Mouse (Mus musculus) forebrain, embryonic 15.5 days (tissue): ENCODE results near the gene Pxk. TPM values are rescaled to one million over a fixed set of nuclear protein-coding genes. Genes with fewer than 3 reads are reported as not detected.

Experiments used
- ATAC-seq: fragments of 200-750 bp; cut with Nextera tagmentation; replicated peaks from 2 replicates; pipeline ENCODE4 v1.8.0; 2017; ENCODE audit warnings: mild to moderate bottlenecking, moderate TSS enrichment, moderate library complexity
- H3K27ac ChIP-seq: fragments of 300-500 bp; sonication (generic); replicated peaks from 2 replicates; pipeline ENCODE4 v1.5.1; 2015; ENCODE audit warnings: mild to moderate bottlenecking, inconsistent platforms
- H3K27me3 ChIP-seq: fragments of 300-500 bp; sonication (generic); 2 replicates; pipeline ENCODE4 v1.6.1; 2015; ENCODE audit warnings: inconsistent platforms
- H3K36me3 ChIP-seq: fragments of 300-500 bp; sonication (generic); 2 replicates; pipeline ENCODE4 v1.6.1; 2015; ENCODE audit warnings: mild to moderate bottlenecking, inconsistent platforms
- H3K4me1 ChIP-seq: fragments of 300-500 bp; sonication (generic); 2 replicates; pipeline ENCODE4 v1.6.1; 2015; ENCODE audit warnings: inconsistent platforms
- H3K4me2 ChIP-seq: fragments of 300-500 bp; sonication (generic); replicated peaks from 2 replicates; pipeline ENCODE4 v1.6.1; 2015; ENCODE audit warnings: mild to moderate bottlenecking, inconsistent platforms
- H3K4me3 ChIP-seq: fragments of 300-500 bp; sonication (generic); 2 replicates; pipeline ENCODE4 v1.5.1; 2015; ENCODE audit warnings: mild to moderate bottlenecking, inconsistent platforms
- H3K9ac ChIP-seq: fragments of 300-500 bp; sonication (generic); replicated peaks from 2 replicates; pipeline ENCODE4 v1.6.1; 2015; ENCODE audit warnings: mild to moderate bottlenecking, inconsistent platforms
- H3K9me3 ChIP-seq: fragments of 300-500 bp; sonication (generic); 2 replicates; pipeline ENCODE4 v1.6.1; 2016; ENCODE audit warnings: inconsistent platforms
- WGBS: fragments of 180-500 bp; shearing (Covaris S2); methylation state at CpG from one replicate; pipeline ENCODE4 v1.1.7; 2015; ENCODE audit warnings: mixed read lengths; 5-methylcytosine and 5-hydroxymethylcytosine counted together
- polyA plus RNA-seq: library from polyadenylated mRNA; unstranded; fragments of >200 nt; fragmentation: Nextera tagmentation; extraction: Ambion mirVana; gene quantifications from 2 replicates; pipeline ENCODE4 v1.2.1, GENCODE M21; 2015

The Pxk gene
- polyA plus RNA-seq = 48.8 and 51.8 TPM in 2 replicates

- peak within 1 kb of the TSS; percentile 73 for H3K27ac ChIP-seq
- H3K9ac ChIP-seq = peak within 1 kb of the TSS; percentile 71
- under 1% methylated on average over 81 of the region's 89 CpGs for WGBS
- peak within 1 kb of the TSS; percentile 59 for H3K4me2 ChIP-seq
- no peaks in the 10 kb centered on the region for H3K36me3 ChIP-seq
- H3K9me3 ChIP-seq = no peaks in the 10 kb centered on the region
- peaks cover 33% of the 10 kb centered on the region for H3K4me1 ChIP-seq
- H3K4me3 ChIP-seq = peak within 1 kb of the TSS; percentile 73
- H3K27me3 ChIP-seq = no peaks in the 10 kb centered on the region
- ATAC-seq = peak; percentile 94
Measured at GRCm38 (mm10) chr14:8097978-8098686, at the start of gene Pxk. TSS of gene Pxk (plus strand) at chr14:8098211.

DNA sequence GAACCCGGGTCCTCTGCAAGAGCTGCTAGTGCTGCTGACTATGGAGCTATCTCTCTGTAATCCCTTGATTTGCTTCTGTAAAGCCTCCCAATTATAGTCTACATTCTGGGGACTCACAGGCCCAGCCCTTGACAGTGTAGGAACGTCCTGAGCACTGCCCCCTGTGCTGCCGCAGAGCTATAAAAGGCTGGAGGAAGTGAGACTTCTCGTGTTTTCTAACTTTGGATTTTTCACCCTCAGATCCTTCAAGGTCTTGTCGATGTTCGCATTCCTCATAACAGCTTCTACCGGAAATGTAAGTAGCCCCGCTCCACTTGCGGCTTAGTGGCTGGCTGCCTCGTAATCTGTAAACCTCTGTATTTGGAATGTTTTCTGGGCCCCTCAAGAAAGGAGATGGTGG, 48.7 kb upstream of the Pxk start:
- H3K36me3 ChIP-seq = peaks cover 22% of the 10 kb centered on the region
- no peak overlapping the region for H3K4me2 ChIP-seq
- no peaks in the 10 kb centered on the region for H3K4me1 ChIP-seq
- WGBS = 90% methylated on average over 10 of the region's 10 CpGs
- H3K4me3 ChIP-seq = no peak overlapping the region
- no peak overlapping the region for H3K9ac ChIP-seq
- H3K27me3 ChIP-seq = no peaks in the 10 kb centered on the region
- no peaks in the 10 kb centered on the region for H3K9me3 ChIP-seq
- ATAC-seq = no peak
- H3K27ac ChIP-seq = no peak overlapping the region

- no peak for ATAC-seq
- no peaks in the 10 kb centered on the region for H3K4me1 ChIP-seq
- no peak overlapping the region for H3K9ac ChIP-seq
- no peaks in the 10 kb centered on the region for H3K9me3 ChIP-seq
- H3K27ac ChIP-seq = no peak overlapping the region
- no peak overlapping the region for H3K4me2 ChIP-seq
- 81% methylated on average over 2 of the region's 2 CpGs for WGBS
- peaks cover 14% of the 10 kb centered on the region for H3K36me3 ChIP-seq
- H3K4me3 ChIP-seq = no peak overlapping the region
- H3K27me3 ChIP-seq = no peaks in the 10 kb centered on the region
Measured at GRCm38 (mm10) chr14:8051869-8052268, 46.1 kb upstream of the Pxk start.

DNA sequence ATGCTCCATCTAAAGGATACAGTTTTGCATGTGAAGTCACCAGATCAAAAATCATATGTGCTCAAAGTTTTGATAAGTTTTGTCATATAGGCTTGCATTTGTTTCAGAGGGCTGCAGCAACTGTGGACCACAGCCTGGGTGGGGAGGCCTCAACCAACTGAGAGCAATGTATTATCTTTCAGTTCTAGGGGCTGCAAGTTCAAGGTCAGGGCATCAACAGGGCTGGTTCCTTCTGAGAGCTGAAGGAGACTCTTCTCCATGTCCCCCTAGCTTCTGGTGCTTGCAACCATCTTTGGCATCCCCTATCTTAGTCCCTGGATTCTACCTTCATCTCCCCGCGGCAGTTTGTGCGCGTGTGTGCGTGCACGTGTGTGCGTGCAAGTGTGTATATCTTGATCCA, 45.4 kb upstream of the Pxk start:
- no peak overlapping the region for H3K4me3 ChIP-seq
- no peak overlapping the region for H3K27ac ChIP-seq
- H3K9me3 ChIP-seq = no peaks in the 10 kb centered on the region
- no peak overlapping the region for H3K9ac ChIP-seq
- H3K4me2 ChIP-seq = no peak overlapping the region
- H3K27me3 ChIP-seq = no peaks in the 10 kb centered on the region
- ATAC-seq = no peak
- H3K36me3 ChIP-seq = peaks cover 13% of the 10 kb centered on the region; the same call in 1 of the 2 replicates
- 96% methylated on average over 7 of the region's 7 CpGs for WGBS
- no peaks in the 10 kb centered on the region for H3K4me1 ChIP-seq

- 27% methylated on average over 17 of the region's 17 CpGs for WGBS
- Histone ChIP-seq H3K4me2 (no peak overlapping the region), H3K9ac (no peak overlapping the region), H3K9me3 (no peaks in the 10 kb centered on the region), H3K4me3 (no peak overlapping the region), H3K27me3 (no peaks in the 10 kb centered on the region), H3K4me1 (no peaks in the 10 kb centered on the region), H3K27ac (no peak overlapping the region), H3K36me3 (peaks cover 9% of the 10 kb centered on the region; the same call in 1 of the 2 replicates)
- ATAC-seq = no peak
Measured at GRCm38 (mm10) chr14:8054310-8055102, 43.5 kb upstream of the Pxk start.

DNA sequence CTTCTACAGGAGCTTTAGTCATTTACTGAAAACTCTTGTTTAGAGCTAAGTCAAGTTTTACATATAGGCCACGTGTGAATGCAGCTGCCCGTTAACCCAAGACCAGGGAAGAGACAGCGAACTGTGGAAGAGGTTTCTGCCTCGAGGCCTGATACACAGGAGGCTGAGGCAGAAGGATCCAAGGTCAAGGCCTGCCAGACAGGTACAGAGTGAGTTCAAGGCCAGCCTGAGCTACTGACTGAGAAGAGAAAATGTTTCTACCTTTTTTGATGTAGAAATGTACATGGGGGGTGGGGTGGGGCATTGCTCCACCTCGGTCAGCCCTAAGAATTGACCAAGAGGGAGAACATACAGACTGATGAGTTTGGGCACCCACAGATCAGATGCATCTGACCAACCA, 41.9 kb upstream of the Pxk start:
- 91% methylated on average over 5 of the region's 5 CpGs for WGBS

DNA sequence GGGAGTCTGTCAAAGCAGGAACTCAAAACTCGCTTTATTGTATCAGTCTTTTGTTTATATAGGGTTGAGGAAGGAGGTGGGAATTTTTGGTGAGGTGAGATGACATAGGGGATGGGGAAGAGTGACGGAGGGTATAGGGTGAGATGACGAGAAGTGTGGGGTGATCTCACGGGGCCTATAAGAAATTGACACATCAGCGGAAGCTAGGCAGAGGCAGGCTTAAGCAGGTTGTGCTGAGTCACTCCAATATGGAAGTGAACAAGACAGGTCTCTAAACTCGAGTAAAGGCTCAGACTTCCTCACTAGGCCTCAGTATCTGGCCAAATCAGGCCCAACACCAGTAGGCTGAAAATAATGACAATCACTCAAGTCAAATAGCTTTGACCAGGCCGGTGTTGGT, 38.1 kb upstream of the Pxk start:
- WGBS = 94% methylated on average over 7 of the region's 7 CpGs
- Histone ChIP-seq H3K4me3 (no peak overlapping the region), H3K9ac (no peak overlapping the region), H3K27ac (no peak overlapping the region), H3K4me2 (no peak overlapping the region), H3K9me3 (no peaks in the 10 kb centered on the region), H3K36me3 (no peaks in the 10 kb centered on the region; the same call in 1 of the 2 replicates), H3K4me1 (no peaks in the 10 kb centered on the region), H3K27me3 (no peaks in the 10 kb centered on the region)
- ATAC-seq = no peak

More for the DNA sequence above, 41.9 kb upstream of the Pxk start:
- H3K9me3 ChIP-seq = no peaks in the 10 kb centered on the region
- no peak overlapping the region for H3K27ac ChIP-seq
- H3K36me3 ChIP-seq = peaks cover 1% of the 10 kb centered on the region; the same call in 1 of the 2 replicates
- no peaks in the 10 kb centered on the region for H3K27me3 ChIP-seq
- H3K4me2 ChIP-seq = no peak overlapping the region
- H3K9ac ChIP-seq = no peak overlapping the region
- H3K4me3 ChIP-seq = no peak overlapping the region
- no peak for ATAC-seq
- no peaks in the 10 kb centered on the region for H3K4me1 ChIP-seq

DNA sequence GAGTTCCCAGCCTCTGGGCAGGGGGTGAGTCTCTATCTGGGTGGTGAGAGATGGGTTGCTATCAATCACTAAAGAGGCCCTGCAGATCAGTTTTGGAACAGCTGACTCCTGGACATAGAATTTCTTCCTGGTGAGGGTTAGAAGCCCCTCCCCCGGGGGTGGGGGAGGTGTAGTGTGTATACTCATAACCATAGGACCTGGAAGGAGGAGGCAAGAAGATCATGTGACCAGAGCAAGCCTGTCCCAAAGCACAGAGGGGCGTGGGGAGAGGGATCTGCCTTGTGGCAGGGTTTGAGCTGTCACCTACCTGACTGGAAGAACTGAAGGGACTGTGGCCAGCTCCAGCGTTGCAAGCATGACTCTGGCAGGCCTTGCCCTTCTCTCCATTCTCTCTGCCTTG, 35.9 kb upstream of the Pxk start:
- Histone ChIP-seq H3K4me1 (no peaks in the 10 kb centered on the region), H3K27ac (peak overlapping the region; percentile 31; the same call in 1 of the 2 replicates), H3K27me3 (no peaks in the 10 kb centered on the region), H3K9ac (no peak overlapping the region), H3K4me2 (no peak overlapping the region), H3K9me3 (no peaks in the 10 kb centered on the region), H3K36me3 (no peaks in the 10 kb centered on the region), H3K4me3 (no peak overlapping the region)
- ATAC-seq = no peak
- 38% methylated on average over 3 of the region's 3 CpGs for WGBS

- Histone ChIP-seq H3K27ac (peak overlapping the region; percentile 31; the same call in 1 of the 2 replicates), H3K4me2 (no peak overlapping the region), H3K27me3 (no peaks in the 10 kb centered on the region), H3K4me3 (no peak overlapping the region), H3K9me3 (no peaks in the 10 kb centered on the region), H3K36me3 (no peaks in the 10 kb centered on the region), H3K9ac (no peak overlapping the region), H3K4me1 (no peaks in the 10 kb centered on the region)
- ATAC-seq = peak; percentile 51; the same call in 1 of the 2 replicates
- WGBS = 23% methylated on average over 3 of the region's 3 CpGs
Measured at GRCm38 (mm10) chr14:8062537-8063301, 35.3 kb upstream of the Pxk start.

DNA sequence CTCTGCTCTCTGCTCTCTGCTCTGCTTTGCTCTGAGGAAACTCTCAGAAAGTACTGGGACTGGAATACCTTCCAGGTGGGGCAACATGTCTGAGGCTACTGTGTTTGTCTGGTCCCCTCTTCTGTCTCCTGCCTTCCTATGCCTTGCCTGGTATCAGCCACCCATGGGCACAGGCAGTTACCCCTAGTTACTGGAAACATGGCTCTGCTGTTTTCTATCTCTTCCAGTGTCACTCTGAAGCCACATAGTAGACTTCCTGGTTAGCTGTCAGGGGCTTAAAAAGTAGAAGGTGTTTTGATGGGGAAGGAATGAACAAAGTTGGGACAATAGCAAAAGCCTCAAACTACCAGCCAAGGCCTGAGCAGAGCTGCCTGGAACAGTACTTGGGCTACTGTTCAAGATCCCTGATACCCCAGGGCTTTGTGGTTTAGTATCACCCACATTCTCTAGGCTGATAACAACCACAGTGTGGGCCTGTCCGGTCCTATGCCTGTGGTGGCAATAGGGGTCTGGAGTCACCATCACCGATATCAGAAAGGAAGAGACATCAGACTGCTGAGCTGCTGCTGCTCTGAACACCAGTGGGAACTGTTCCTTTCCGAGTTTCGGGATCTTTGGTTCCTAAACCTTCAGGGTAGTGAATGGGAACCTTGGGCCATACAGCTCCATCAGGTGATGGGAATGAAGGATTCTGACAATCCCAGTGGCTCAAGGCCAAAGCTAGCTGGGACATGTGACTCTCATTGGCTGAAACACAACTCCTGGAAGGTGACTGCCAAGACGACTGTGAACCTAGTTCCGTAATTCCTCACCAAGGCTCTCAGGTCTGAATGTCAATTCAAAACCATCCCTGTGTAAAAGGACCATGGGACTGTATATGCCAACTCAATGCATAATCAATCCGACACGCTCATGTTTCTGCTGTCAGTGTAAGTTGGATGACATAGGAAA, 33.9 kb upstream of the Pxk start:
- H3K4me3 ChIP-seq = no peak overlapping the region
- H3K9ac ChIP-seq = no peak overlapping the region
- H3K4me1 ChIP-seq = no peaks in the 10 kb centered on the region
- no peak overlapping the region for H3K27ac ChIP-seq
- H3K27me3 ChIP-seq = no peaks in the 10 kb centered on the region
- ATAC-seq = no peak
- no peaks in the 10 kb centered on the region for H3K36me3 ChIP-seq
- no peaks in the 10 kb centered on the region for H3K9me3 ChIP-seq
- no peak overlapping the region for H3K4me2 ChIP-seq
- WGBS = 94% methylated on average over 8 of the region's 8 CpGs

GRCm38 (mm10) chr14:8080165-8080679, 17.8 kb upstream of the Pxk start, which contains the start of gene Rpp14:
TSS of gene Rpp14 (plus strand) at chr14:8080367.
- peaks cover 18% of the 10 kb centered on the region for H3K4me1 ChIP-seq
- peak within 1 kb of the TSS; percentile 83 for H3K4me2 ChIP-seq
- peak within 1 kb of the TSS; percentile 70 for H3K4me3 ChIP-seq
- H3K9ac ChIP-seq = peak within 1 kb of the TSS; percentile 64
- H3K27me3 ChIP-seq = no peaks in the 10 kb centered on the region
- H3K36me3 ChIP-seq = peaks cover 13% of the 10 kb centered on the region
- peak within 1 kb of the TSS; percentile 91 for H3K27ac ChIP-seq
- peak; percentile 96 for ATAC-seq
- under 1% methylated on average over 47 of the region's 47 CpGs for WGBS
- no peaks in the 10 kb centered on the region for H3K9me3 ChIP-seq
